Mouse (Mus musculus) inflammation-experienced regulatory T-cells, adult 16 weeks (primary cell): ENCODE results near the gene Dnajc9. TPM values are rescaled to one million over a fixed set of nuclear protein-coding genes. Genes with fewer than 3 reads are reported as not detected.

ENCODE experiments used
- polyA plus RNA-seq: library from polyadenylated mRNA; unstranded; fragments of 100-300 nt; shearing (Covaris generic); gene quantifications from one replicate; pipeline ENCODE4 v1.2.1, GENCODE M21; 2017

The Dnajc9 gene
- polyA plus RNA-seq = 195 TPM

GRCm38 (mm10) chr14:20388441-20389129, at the start of gene Dnajc9:
Gene Dnajc9 (minus strand): TSS chr14:20388910.

GRCm38 (mm10) chr14:20393205-20393913, 4.6 kb upstream of the Dnajc9 start, which contains the start of gene Mrps16:
Gene Mrps16 (minus strand): TSS chr14:20393634.

GRCm38 (mm10) chr14:20347991-20348541, 40.6 kb downstream of the Dnajc9 start, which contains the start of the genes Ecd and Fam149b:
Gene Ecd (minus strand): TSS chr14:20348121.
Gene Fam149b (plus strand): TSS chr14:20348162.

Other genes with a start within 250 kb of the Dnajc9 start
- 7.5 TPM for gene Kcnk5, start 207.1 kb downstream of the Dnajc9 start, polyA plus RNA-seq
- gene Kcnk16, start 119.7 kb downstream of the Dnajc9 start, polyA plus RNA-seq = not detected
- gene Nudt13, start 94.2 kb downstream of the Dnajc9 start, polyA plus RNA-seq = 23.2 TPM
- gene Ecd, start 40.8 kb downstream of the Dnajc9 start, polyA plus RNA-seq = 74.8 TPM
- gene Fam149b, start 40.7 kb downstream of the Dnajc9 start, polyA plus RNA-seq = 102 TPM
- gene Mrps16, start 4.7 kb upstream of the Dnajc9 start, polyA plus RNA-seq = 103 TPM
- gene Cfap70, start 63.3 kb upstream of the Dnajc9 start, polyA plus RNA-seq = not detected
- gene Anxa7, start 91.2 kb upstream of the Dnajc9 start, polyA plus RNA-seq = 62.1 TPM
- gene Mss51, start 108.0 kb upstream of the Dnajc9 start, polyA plus RNA-seq = 2.1 TPM
- 17.3 TPM for gene Ppp3cb, start 157.7 kb upstream of the Dnajc9 start, polyA plus RNA-seq